Mouse (Mus musculus) intestine, embryonic 14.5 days (tissue): ENCODE results near the gene Phactr4. TPM values are rescaled to one million over a fixed set of nuclear protein-coding genes. Genes with fewer than 3 reads are reported as not detected.
A peak's percentile ranks its signal among the peaks of the same experiment; 100 is the strongest.

ENCODE experiments used
- ATAC-seq: fragments of 200-750 bp; cut with Nextera tagmentation; replicated peaks from 2 replicates; pipeline ENCODE4 v1.8.0; 2017; ENCODE audit warnings: low read depth, moderate number of reproducible peaks, moderate TSS enrichment, moderate library complexity; ENCODE audit not compliant: low FRiP score, low TSS enrichment
- DNase-seq: peaks from one replicate; pipeline ENCODE4 v3.0.0-alpha.2; 2018; ENCODE audit warnings: low spot score
- H3K27ac ChIP-seq: fragments of 300-500 bp; sonication (generic); 2 replicates; pipeline ENCODE4 v1.5.1; 2014; ENCODE audit warnings: low read depth, mild to moderate bottlenecking, control low read depth
- H3K27me3 ChIP-seq: fragments of 300-500 bp; sonication (generic); replicated peaks from 2 replicates; pipeline ENCODE4 v1.6.1; 2014; ENCODE audit warnings: low read length, control low read depth; ENCODE audit not compliant: control insufficient read depth, insufficient read depth
- H3K36me3 ChIP-seq: fragments of 300-500 bp; sonication (generic); 2 replicates; pipeline ENCODE4 v1.6.1; 2014; ENCODE audit warnings: low read length, control low read depth; ENCODE audit not compliant: control insufficient read depth, insufficient read depth
- H3K4me1 ChIP-seq: fragments of 300-500 bp; sonication (generic); replicated peaks from 2 replicates; pipeline ENCODE4 v1.6.1; 2014; ENCODE audit warnings: low read length, control low read depth, mixed read lengths; ENCODE audit not compliant: control insufficient read depth, insufficient read depth
- H3K4me2 ChIP-seq: fragments of 300-500 bp; sonication (generic); 2 replicates; pipeline ENCODE4 v1.6.1; 2014; ENCODE audit warnings: low read length
- H3K4me3 ChIP-seq: fragments of 300-500 bp; sonication (generic); 2 replicates; pipeline ENCODE4 v1.5.1; 2014; ENCODE audit warnings: low read depth, low read length, control low read depth, mixed read lengths
- H3K9ac ChIP-seq: fragments of 300-500 bp; sonication (generic); 2 replicates; pipeline ENCODE4 v1.6.1; 2014; ENCODE audit warnings: mild to moderate bottlenecking, low read length
- H3K9me3 ChIP-seq: fragments of 300-500 bp; sonication (generic); 2 replicates; pipeline ENCODE4 v1.6.1; 2016; ENCODE audit warnings: low read length, control low read depth; ENCODE audit not compliant: control insufficient read depth
- WGBS: fragments of 180-500 bp; shearing (Covaris S2); extraction: QIAGEN DNeasy Blood & Tissue Kit; methylation state at CpG from one replicate; pipeline ENCODE4 v1.1.7; 2014; 5-methylcytosine and 5-hydroxymethylcytosine counted together
- microRNA-seq: library from miRNA; unstranded; fragments of <30 nt; microRNA quantifications from one replicate; pipeline ENCODE4, GENCODE M21; 2016
- polyA plus RNA-seq: library from polyadenylated mRNA; unstranded; fragments of >200 nt; fragmentation: Nextera tagmentation; extraction: Ambion mirVana; gene quantifications from 2 replicates; pipeline ENCODE4 v1.2.1, GENCODE M21; 2014

Gene Phactr4
- polyA plus RNA-seq, 1 experiment from 2014 or later, result 21.5 TPM

DNA sequence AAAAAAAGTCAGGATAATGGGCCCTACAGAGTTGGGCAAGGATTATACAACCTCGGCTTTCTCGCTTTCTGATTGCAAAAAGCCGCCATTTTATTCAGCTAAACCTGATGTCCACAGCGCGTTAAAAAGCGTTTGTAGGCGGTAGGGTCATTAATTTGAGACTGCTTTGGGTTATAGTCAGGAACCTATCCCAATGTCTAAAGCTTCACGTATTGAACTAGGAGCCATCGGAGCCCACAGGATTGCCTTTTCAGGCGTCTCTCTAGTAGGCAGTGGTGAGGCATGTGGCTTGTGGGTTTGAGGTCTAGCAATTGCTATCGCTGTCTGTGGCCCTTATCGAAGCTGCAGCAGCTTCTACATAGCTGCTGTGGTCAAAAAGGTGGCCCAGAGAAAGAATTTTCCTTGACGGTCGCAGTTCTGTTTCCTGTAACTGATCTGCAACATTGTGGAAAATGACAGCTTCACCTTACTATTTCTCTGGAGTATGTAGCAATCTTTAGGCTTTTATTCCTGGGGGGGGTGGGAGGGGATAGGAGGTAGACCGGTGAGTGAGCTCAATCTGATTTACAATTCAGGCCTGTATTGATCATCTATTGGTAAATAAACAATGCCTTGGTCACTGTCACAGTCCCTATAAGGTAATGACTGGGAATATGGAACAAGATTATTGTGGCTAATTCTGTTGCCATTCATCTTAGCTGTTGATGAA is 113.0 kb downstream of the Phactr4 start:
- H3K27me3 ChIP-seq, result no peaks in the 10 kb centered on the region
- WGBS, result under 1% methylated on average over 15 of the region's 15 CpGs

GRCm38 (mm10) chr4:132308437-132309139 is 113.7 kb downstream of the Phactr4 start:
- ATAC-seq (peak; percentile 87), DNase-seq (peak; percentile 95)
- no peaks in the 10 kb centered on the region for H3K27me3 ChIP-seq
- peak overlapping the region; percentile 87 for H3K4me3 ChIP-seq
- peaks cover 8% of the 10 kb centered on the region; the same call in 1 of the 2 replicates for H3K4me1 ChIP-seq
- H3K9ac ChIP-seq, result peak overlapping the region; percentile 96
- peak overlapping the region; percentile 91 for H3K4me2 ChIP-seq
- no peaks in the 10 kb centered on the region for H3K9me3 ChIP-seq
- WGBS, result under 1% methylated on average over 41 of the region's 41 CpGs
- peaks cover 38% of the 10 kb centered on the region for H3K36me3 ChIP-seq
- peak overlapping the region; percentile 88 for H3K27ac ChIP-seq

More for the DNA sequence above, 113.0 kb downstream of the Phactr4 start:
- no peaks in the 10 kb centered on the region for H3K9me3 ChIP-seq
- H3K9ac ChIP-seq, result peak overlapping the region; percentile 96
- peaks cover 45% of the 10 kb centered on the region for H3K36me3 ChIP-seq
- H3K4me2 ChIP-seq, result peak overlapping the region; percentile 91
- peaks cover 8% of the 10 kb centered on the region; the same call in 1 of the 2 replicates for H3K4me1 ChIP-seq
- ATAC-seq (no peak), DNase-seq (no peak)
- peak overlapping the region; percentile 87 for H3K4me3 ChIP-seq
- peak overlapping the region; percentile 88 for H3K27ac ChIP-seq

DNA sequence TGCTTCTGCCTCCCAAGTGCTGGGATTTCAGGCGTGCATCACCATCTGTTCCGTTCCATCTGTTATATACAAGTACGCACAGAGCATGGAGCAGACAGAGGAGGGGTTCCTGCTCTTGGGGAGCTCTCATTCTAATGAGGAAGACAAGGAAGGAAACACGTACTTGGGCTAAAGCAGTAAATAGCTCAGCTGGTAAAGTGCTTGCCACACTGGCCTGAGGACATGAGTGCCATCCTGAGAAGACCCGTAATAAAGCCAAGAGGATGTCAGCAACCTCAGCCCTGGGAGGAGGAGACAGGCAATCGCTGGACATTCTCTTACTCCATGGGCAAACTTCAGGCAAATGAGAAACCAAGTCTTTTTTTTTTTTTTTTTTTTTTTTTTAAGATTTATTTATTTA is 116.3 kb downstream of the Phactr4 start:
- no peak overlapping the region for H3K27ac ChIP-seq
- peaks cover 15% of the 10 kb centered on the region for H3K36me3 ChIP-seq
- H3K4me3 ChIP-seq, result no peak overlapping the region
- no peak overlapping the region for H3K4me2 ChIP-seq
- ATAC-seq (no peak), DNase-seq (no peak)
- no peaks in the 10 kb centered on the region for H3K9me3 ChIP-seq
- WGBS, result 81% methylated on average over 6 of the region's 6 CpGs
- H3K27me3 ChIP-seq, result no peaks in the 10 kb centered on the region
- peaks cover 8% of the 10 kb centered on the region; the same call in 1 of the 2 replicates for H3K4me1 ChIP-seq
- H3K9ac ChIP-seq, result no peak overlapping the region

Small RNA genes within 50 kb of the gene (microRNA-seq; reads per million reads assigned to microRNA genes)
- not detected for gene Gm25707

Other genes with a start within 250 kb of the Phactr4 start
- 100 and 111 TPM in 2 replicates for gene Ythdf2, start 210.2 kb downstream of the Phactr4 start, polyA plus RNA-seq
- gene Gmeb1, start 160.9 kb downstream of the Phactr4 start, polyA plus RNA-seq, result 31.6 and 36.0 TPM in 2 replicates
- gene Taf12, start 148.1 kb downstream of the Phactr4 start, polyA plus RNA-seq, result 36.8 and 43.6 TPM in 2 replicates
- gene Rab42, start 119.1 kb downstream of the Phactr4 start, polyA plus RNA-seq, result 1.6 and 1.7 TPM in 2 replicates
- gene Trnau1ap, start 93.0 kb downstream of the Phactr4 start, polyA plus RNA-seq, result 72.8 and 75.4 TPM in 2 replicates
- 65.7 and 66.6 TPM in 2 replicates for gene Rcc1, start 68.9 kb downstream of the Phactr4 start, polyA plus RNA-seq
- gene Med18, start 41.4 kb upstream of the Phactr4 start, polyA plus RNA-seq, result 11.4 and 16.2 TPM in 2 replicates
- gene Sesn2, start 88.0 kb upstream of the Phactr4 start, polyA plus RNA-seq, result 6.9 and 7.3 TPM in 2 replicates
- 1,370 and 1,434 TPM in 2 replicates for gene Atpif1, start 111.2 kb upstream of the Phactr4 start, polyA plus RNA-seq
- gene Dnajc8, start 113.1 kb upstream of the Phactr4 start, polyA plus RNA-seq, result 174 and 189 TPM in 2 replicates
- 0.57 and 0.59 TPM in 2 replicates for gene Ptafr, start 141.6 kb upstream of the Phactr4 start, polyA plus RNA-seq
- gene Eya3, start 216.5 kb upstream of the Phactr4 start, polyA plus RNA-seq, result 27.0 and 28.1 TPM in 2 replicates